Mouse (Mus musculus): ENCODE data around the gene Tmem136.

Tmem136 gene

DNA sequence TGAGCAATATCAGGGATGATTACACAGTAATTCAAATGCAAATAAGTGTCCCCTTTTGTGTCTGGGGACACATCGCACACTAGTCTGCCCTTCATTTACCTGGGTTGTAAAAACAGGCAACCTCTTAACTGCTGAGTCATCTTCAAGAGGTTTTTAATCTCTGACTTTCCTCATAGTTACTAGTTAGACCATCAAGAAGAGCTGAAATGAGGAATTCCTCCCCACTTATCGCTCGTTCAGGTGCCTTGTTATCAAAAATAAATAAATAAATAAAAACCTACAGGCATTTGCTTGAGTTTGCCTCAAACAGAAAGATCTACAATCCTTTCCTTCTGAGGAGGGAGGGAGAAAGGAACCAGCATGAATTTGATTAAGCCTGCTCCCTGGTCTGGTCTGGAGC is 7.6 kb downstream of the Tmem136 start:
- DNase-seq (ENCODE audit: inconsistent age in 2 of 2, low spot score in 1 of 2), result peak in 1 of 2 experiments; percentile 29

DNA sequence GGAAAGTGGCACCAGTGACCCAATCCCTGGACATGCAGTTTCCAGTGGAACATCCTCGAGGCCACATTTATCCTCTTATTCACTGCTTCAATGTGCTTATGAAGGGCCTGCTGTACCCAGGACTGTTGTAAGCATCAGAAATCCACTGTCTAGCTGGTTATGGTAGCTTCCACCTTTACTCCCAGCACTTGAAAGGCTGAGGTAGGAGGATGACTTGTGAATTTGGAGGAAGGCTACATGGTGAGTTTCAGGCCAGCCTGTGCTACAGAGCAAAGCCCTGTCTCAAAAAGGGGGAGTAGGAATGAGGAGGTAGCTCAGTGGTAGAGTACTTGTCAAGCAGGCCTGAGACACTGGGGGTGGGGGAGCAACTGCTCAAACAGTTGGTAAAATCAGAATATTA is 8.3 kb downstream of the Tmem136 start:
- DNase-seq (ENCODE audit: inconsistent age in 2 of 2, low spot score in 1 of 2), result no peak

DNA sequence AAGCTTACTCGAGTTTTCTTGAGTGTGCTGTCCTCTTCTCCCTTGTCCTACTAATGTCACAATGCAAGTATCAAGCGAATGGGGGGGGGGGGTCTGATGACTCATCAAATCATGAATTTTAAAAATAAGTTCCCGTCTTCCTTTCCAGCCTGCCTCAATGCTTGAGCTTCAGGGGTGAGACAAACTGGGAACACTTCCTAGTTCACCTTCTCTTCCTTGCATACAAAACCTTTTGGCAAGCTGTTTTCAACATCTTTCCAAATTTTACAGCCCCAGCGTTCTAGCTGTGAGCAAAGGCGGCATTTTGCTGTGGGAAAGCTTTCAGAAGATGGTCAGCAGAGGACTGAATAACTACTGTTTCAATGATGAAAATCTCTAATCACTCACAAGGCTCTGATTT is 8.8 kb downstream of the Tmem136 start:
- no peak for DNase-seq (ENCODE audit: inconsistent age in 2 of 2, low spot score in 1 of 2)

DNA sequence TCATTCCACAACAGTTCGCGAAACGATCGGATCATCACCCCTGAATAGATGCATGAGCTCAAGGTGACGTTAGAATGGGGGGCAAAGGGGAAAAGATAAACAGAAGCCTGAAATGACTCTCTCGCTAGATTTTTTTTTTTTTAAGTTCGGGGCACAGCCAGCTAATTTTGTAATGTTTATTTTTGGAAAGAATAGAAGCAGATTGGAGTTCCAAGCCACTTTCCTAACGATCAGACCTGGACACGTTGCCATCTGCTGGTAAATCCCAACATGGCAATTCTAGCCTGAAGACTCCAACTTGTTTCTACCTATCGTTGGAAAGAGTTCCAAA is 9.2 kb downstream of the Tmem136 start, which contains the start of gene Arhgef12:
Gene Arhgef12, minus strand, starts transcription at position 53 of the 331 bp plus-strand sequence.
- DNase-seq (ENCODE audit: inconsistent age in 2 of 2, low spot score in 1 of 2), result peak; percentile 67 to 91

DNA sequence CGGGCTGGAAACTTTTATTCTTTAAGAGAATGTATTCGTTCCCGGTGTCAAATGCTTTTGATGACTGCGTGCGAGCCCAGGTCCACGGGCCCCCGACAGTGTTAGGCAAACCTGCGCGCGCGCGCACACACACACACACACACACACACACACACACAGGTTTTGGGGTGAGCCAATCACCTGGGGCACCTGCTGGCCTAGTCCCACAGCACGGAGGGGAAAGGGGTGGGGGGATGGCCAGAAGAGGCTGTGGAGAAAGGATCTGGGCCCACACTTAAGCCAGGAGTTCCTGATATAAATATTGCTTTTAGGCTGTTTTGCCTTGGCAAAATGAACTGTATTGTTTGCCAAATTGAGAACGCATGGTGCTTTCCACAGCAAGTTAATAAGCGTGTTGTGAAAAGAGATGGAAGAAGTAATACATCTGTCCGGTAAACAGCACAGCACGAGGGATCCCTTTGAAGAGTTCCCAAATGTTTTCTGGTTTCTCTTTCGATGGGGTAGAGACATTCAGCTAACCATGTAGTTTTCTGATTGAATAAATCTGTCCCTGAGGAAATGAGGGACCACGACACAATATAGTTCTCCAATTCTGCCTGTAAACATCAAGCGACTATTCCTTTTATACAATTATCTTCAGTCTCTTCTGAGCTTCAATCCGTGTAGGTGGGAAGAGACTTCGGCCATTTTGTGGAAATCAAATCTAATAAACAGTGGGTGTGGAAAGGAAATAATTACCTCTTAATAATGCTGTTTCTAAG is 9.8 kb downstream of the Tmem136 start:
- DNase-seq (ENCODE audit: inconsistent age in 2 of 2, low spot score in 1 of 2), result no peak

DNA sequence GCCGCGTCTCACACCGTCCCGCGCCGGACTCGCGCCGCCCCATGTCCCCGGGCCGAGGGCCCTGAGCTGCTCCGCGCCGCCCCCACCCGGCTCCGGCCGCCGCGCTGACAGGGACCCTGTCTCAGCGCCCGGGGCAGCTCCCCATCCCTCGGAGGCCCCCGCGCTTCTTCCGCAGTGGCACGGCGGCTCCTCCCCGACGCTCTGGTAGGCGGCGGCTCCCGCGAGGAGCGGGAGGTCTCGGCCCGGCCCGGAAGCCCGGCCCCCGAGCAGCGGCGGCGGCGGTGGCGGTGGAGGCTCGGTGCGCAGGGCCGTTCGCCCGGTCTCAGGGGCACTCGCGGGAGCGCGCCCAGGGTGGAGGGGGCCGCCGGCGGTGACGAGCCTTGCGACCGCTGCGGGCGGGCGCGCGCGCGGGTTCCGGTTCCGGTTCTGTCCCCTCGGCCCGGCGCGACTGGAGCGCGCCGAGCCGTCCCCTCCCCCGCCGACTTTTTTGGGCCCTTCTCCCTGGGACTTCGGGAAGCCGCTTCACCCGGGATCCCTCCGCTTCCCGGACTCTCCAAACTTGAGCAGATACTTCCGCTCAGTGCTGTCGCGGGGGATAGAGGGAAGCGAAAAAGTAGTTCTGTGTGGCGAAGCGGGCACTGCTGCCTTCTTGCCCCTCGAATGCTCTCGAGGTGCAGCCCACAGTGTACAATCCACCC is 10.6 kb downstream of the Tmem136 start:
- peak; percentile 96 to 98 for DNase-seq (ENCODE audit: inconsistent age in 2 of 2, low spot score in 1 of 2)

DNA sequence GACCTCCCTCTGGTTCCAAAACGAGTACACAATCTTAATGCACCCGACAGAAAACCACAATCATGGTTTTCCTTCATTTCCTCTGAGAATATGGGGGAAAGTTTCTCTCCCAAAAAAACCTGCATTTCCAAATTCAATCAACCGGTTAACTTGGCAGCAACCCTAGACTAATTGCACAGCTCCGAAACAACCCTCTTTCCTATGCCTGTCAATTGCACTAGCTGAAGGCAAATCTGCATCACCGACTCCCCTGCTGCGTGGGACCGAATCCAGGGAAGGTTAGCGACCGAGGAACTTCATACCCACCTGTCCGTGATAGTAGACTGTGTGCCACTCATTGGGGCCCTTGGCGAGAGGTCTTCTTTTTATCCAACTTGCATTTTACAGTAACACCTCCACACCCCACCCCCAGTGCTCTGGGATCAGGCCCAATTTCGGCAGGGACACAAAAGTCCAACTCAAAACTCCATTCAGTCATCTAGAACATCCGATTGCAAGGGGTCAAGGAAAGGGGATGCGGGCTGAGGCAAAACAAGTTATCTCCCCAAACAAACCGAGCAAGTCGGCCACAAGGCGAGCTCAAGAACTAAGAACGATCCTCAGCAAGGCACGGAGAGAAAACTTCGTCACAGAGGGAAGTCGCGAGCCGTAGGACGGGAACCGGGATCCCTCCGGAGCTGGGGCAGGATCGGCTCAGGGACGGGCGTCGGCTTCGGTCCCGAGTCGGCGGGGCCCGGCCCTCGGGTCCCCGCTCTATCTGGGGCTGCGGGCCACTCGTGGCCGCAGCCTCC is 11.3 kb downstream of the Tmem136 start:
- peak; percentile 63 to 90 for DNase-seq (ENCODE audit: inconsistent age in 2 of 2, low spot score in 1 of 2)

DNA sequence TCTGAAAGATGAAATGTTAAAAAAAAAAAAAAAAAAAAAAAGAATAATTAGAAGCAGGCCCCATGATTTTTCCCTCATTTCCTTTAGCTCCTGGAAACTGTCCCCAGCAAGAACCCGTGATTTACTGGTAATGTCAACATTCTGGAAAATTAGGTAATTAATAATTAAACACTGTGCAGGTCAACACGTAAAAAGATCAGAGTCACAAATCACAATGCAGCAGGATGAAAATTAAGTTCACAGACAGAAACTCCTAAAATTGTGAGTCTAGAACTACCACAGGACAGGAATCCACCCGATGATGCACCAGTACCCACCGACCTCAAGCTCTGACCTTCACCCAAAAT is 11.9 kb downstream of the Tmem136 start:
- no peak for DNase-seq (ENCODE audit: inconsistent age in 2 of 2, low spot score in 1 of 2)

DNA sequence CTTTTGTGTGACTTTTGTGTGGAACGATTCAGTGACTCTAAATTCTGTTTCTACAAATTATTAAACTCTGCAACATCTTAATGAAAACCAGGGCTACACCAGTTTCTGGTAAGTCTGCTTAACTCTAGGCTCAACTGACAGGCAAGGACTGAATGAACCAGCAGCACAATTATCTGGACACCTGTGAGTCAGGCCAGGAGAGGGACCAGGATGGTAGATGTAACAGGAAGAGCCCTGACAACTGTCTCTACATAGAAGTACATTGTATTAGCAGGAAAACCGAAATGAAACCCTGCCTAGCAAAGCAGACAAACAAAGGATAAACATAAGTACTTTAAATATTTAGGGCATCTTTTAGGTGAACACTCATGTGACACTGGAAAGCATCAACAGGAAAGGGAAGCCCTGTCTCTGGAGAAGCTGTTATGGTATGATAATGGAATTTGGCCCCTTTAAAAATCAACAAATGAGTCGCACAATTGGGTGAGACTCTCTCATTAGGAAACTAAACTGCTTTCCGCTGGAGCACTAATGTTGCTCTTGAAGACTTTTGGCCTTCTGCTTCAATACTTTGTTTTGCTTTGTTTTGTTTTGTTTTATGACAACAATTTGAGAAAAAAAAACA is 12.6 kb downstream of the Tmem136 start:
- DNase-seq (ENCODE audit: inconsistent age in 2 of 2, low spot score in 1 of 2), result no peak

DNA sequence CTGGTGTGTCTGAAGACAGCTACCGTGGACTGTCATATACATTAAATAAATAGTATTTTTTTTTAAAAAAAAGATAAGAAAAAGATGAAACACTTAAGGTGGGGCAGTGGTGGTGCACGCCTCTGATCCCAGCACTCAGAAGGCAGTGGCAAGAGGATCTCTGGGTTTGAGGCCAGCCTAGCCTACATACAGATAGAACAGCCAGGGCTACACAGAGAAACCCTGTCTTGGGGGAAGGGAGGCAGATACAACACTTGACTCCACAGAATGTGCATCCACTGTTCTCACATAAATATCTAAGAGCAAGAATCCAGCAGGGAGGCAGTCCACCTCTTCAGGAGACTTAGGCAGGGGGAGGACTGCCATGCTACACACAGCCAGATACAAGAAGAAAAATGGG is 13.4 kb downstream of the Tmem136 start:
- DNase-seq (ENCODE audit: inconsistent age in 2 of 2, low spot score in 1 of 2), result no peak

DNA sequence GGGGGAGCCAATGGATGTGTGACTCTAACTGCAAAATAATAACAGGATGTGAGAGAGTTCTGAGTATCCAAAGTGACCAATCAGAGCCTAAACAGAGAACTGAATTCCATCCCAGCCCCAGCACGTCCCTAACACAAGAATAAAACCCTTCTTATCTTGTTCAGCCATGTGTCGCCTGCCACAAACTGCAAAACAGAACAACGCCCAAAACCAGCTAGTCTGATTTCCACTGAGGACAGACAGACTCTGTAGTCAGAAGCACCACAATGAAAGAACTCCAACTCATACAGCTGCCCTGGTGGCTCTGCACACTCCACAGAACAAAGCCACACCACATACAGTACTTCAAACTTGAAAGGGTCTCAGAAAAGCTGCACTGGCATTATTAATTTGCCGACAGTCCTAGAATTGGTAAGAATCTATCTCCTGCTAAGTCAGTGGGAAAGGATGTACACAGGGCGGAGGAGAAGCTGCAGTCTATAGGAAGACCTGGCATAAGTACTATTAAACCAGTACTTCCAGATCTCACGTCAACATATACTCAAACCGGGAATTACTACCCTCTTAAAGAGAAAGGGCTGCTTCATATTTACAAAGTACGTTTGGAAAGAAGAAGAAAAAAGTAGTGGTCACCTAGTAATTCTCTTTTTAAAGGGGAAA is 14.3 kb downstream of the Tmem136 start:
- DNase-seq (ENCODE audit: inconsistent age in 2 of 2, low spot score in 1 of 2), result no peak

DNA sequence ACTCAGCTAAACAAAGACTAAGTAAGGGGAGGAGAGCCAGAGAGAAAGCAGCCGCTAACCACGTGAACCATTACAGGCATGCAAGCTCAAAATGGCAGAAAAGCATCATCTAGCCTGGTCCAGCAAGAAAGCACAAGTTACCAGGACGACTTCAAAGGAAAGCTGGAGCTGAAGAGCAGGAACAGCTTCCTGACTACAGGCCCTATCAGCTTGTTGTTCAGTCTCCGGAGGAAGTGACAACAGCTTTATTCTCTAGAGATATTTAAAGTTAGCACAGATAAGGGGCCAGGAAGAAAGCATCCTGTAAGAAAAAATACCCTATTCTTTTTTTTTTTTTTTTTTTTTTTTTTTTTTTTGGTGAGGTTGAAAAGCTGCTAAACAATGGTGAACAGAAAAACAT is 17.4 kb downstream of the Tmem136 start:
- DNase-seq (ENCODE audit: inconsistent age in 2 of 2, low spot score in 1 of 2), result peak in 1 of 2 experiments; percentile 50

DNA sequence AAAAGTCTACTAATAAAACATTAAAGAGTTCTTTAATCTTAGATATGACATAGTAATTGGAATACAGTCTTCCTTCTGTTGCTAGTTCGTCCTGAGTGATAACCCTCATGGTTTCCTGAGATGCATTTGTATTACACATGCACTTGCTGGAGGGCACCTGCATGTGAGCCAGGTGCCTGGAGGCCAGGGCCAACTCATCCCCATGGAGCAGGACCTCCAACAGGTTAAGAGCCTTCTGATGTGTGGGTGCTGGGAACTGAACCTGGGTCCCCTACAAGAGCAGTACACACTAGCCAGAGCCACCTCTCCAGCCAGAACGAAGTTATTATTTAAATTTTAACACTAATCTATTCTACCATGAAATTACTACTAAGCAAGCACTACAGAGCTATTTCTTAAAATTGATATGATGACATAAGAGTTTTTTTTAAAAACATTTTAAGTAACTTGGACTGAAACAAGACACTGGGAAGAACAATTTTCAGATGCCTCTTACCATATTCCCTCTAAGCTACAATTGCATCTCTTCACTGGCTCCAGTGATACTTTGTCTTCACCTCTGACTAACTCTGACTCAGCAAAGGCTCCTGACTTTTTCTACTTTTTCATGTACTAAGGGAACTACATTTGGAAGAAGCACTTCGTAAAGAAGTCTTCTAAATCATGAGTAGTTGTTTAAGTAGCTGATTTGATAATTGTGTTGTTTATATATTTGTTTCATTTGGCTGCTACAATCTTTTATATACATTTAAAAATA is 18.4 kb downstream of the Tmem136 start:
- DNase-seq (ENCODE audit: inconsistent age in 2 of 2, low spot score in 1 of 2), result peak in 1 of 2 experiments; percentile 51

DNA sequence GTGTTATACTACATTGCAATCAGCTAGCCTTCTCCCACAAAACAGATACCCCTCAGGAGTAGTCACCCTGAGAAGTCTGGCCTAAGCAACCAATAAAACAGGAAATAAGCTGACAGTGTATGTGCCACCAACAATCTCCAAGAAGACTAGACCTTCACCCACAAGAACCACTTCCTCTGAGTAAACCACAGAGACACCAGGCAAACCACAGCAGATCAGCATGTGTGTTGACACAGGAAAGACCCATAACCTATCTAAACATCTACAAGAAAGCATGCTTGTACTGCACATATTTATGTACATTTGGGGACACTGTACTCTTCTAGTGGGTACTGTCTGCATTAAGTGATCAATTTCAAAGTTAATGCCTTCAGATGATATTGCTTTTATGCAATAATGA is 20.0 kb downstream of the Tmem136 start:
- no peak for DNase-seq (ENCODE audit: inconsistent age in 2 of 2, low spot score in 1 of 2)

DNA sequence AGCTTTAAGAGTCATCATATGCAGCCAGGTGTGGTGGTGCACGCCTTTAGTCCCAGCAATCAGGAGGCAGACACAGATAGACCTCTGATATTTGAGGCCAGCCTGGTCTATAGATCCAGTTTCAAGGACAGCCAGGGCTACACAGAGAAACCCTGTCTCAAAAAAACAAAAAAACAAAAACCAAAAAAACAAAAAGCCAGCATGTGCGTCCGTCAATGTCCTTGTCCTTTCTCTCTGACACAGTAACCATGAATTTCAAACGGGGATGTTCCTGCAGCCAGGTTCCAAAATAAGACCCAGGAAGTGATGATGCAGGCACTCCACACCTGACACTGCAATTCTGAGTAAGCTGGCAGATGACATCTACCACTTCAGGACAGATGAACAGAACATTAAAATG is 21.5 kb downstream of the Tmem136 start:
- DNase-seq (ENCODE audit: inconsistent age in 2 of 2, low spot score in 1 of 2), result peak in 1 of 2 experiments; percentile 60

DNA sequence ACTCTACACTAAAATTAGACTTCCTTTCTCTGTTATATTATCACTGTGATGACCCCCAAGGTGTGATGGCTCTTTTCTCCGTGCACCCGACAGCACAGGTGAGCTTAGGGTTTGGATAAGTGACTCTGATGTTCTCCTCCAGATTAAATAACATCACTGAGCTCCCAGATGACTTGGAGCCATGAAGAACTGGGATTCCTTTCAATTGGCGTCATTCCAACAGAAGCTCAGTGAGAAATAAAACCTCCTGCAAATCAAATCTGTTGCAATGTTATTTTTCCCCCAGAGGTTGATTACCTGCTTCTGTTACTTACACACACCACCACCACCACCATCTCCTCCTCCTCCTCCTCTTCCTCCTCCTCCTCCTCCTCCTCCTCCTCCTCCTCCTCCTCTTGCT is 22.6 kb downstream of the Tmem136 start:
- DNase-seq (ENCODE audit: inconsistent age in 2 of 2, low spot score in 1 of 2), result peak in 1 of 2 experiments; percentile 79

DNA sequence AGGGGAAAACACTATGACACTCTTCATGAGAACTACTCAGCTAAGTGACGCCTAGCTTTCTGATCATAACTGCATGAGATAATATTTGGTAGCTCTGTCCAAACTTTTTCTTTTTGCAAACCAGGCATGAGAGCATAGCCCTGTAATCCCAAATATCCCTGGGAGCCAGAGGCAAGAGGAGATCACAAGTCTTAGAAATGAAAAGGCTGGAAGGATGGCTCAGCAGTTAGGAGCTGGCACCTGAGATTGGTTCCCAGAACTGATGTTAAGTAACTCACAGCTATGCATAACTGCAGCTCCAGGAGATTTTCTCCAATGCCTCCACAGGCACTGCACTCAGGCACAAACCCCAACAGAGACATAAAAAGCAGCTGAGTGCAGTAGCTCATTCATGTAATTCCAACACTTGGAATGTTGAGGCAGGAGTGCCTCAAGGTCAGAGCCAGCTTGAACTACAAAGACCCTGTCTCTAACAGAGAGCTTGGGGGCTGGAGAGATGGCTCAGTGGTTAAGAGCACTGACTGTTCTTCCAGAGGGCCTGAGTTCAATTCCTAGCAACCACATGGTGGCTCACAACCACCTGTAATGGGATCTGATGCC is 30.6 kb downstream of the Tmem136 start:
- DNase-seq (ENCODE audit: inconsistent age in 2 of 2, low spot score in 1 of 2), result no peak

DNA sequence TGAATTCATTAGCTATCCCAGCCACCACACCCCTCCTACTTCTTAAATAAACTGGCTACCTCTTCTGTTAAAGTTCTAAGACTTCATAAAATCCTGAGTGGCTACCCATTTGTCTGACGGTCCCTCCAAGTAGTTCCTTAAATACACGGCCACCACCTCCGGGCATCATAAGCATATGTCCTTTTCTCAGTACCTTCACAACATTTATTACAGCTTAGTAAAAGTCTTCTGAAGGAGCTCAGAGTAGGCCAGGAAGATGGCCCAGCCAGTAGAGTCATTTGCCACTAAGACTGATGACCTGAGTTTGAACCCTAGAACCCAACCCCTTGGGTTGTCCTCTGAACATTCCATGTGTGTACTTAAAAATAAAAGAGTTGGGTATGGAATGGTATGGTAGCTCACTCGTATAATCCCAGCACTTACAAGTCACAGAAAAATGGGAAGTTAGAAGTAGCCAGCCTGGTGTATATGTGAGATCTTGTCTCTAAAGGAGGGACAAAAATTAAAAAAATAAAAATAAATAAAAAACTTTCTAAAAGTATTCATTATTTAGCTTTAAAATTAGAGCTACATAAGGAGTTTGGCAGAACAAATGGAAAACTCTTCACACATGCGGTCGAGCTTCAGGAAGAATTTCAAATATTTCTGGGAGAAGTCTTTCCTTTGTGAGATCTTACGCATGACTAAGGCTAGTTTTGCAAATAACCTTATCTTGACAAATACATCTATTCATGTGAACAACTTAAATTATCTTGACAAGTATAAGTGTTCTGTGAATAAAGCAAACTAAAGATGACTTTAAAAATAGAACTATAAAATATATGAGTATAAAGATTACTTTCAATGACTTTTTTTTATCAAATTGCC is 31.6 kb downstream of the Tmem136 start:
- no peak for DNase-seq (ENCODE audit: inconsistent age in 2 of 2, low spot score in 1 of 2)
